Mouse (Mus musculus) thymus, postnatal 25 days (tissue): ENCODE results near the gene Polr3h.

Experiments
- DNase-seq: peaks from one replicate; pipeline ENCODE4 v3.0.0; 2022

The Polr3h gene

DNA sequence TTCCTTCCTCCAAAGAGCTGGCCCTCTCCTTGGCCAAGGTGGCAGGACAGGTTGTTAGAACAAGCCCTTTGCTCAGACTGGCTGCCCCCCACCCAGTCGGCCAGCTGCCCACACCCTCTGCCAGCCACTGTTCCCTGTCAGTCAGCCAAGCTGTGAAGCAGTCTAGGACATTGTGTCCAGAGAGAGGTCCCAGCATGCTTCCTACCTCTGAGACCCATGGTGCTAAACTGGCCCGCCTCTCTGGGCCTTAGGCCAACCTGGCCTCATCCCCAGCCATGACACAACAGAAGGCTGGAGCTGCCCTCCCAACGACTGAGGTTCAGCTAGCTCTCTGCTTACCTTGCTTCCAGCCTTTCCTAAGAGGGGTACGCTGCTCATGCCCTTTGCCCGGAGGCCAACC, 86.4 kb downstream of the Polr3h start:
- no peak for DNase-seq

DNA sequence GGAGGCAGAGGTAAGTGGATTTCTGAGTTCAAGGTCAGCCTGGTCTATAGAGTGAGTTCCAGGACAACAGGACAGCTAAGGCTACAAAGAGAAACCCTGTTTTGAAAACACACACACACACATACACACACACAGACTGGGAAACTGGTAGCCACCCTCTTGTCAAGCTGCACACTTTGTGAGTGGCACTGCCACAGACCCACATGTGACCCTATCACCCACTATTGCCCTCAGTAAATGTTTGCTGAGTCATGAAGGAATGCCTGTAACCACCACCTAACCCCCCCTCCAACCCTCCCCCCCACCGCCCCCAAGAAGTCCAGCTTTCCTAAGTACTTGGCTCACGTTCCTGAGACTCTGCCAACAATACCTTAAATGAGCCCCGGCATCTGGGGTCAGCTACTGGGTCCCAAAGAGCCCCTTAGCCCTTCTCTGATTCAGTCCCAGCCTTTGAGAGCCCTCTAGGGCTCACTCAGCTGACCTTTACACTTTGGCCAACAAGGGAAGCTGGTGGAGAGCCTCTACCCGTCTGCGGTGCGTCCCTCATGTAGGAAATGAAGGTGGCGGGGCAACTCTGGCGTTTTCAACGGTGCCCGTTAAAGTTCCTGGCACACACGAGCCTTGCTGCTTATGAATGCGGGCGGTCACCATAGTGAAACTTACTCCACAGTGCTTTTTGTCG, 87.3 kb downstream of the Polr3h start:
- no peak for DNase-seq
